Mouse (Mus musculus) ZHBTc4 (cell line): ENCODE data around the gene Eif3l.
"Not testable (repeated sequence)": the region's sequence is repeated elsewhere in the genome, so short reads cannot be mapped to it uniquely, and the experiment has no call there.

ENCODE experiments used
- DNase-seq: peaks from one replicate; pipeline ENCODE4 v3.0.0-alpha.2; 2011; ENCODE audit warnings: low read depth, low spot score

Eif3l gene

GRCm38 (mm10) chr15:79074913-79075532 lies at the start of gene Eif3l:
TSS of gene Eif3l (plus strand) at chr15:79075179.
- DNase-seq: peak; percentile 93

DNA sequence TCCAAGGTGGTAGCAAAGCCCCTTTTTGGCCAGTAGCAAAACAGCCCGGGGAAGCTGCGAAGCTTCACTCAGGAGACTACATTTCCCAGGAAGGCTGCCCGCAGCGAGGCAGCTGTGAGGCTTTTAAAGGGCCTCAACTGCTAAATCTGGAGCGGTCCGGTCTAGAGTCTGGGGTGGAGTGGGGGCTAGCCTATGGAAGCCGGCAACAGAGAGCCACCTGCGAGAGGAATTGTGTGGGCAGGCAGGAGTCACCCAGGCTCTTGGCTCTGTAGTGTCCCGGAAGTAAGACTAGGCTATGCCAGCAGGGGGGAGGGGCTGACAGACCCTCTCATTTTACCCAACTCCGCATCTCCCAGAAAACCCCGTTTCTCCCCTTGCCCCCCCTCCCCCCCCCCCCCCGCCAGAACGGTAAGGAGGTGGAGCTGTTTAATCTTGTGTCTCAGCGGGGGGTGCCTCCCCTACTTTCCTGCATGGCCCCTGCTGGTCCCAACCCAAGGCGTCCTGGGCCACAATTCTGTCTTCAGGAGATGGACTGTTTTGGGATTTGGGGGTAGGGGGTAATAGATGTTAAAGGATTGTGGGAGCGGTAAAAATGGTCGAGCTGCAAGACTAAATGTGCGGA lies 49.2 kb upstream of the Eif3l start:
- peak; percentile 74 for DNase-seq

- DNase-seq: no peak
Observed at GRCm38 (mm10) chr15:79026511-79027290, 48.3 kb upstream of the Eif3l start.

- no peak for DNase-seq
Observed at GRCm38 (mm10) chr15:79027291-79028205, 47.4 kb upstream of the Eif3l start.

- peak; percentile 94 for DNase-seq
Observed at GRCm38 (mm10) chr15:79028237-79028738, 46.7 kb upstream of the Eif3l start, which contains the start of gene H1f0. TSS of gene H1f0 (plus strand) at chr15:79028450.

GRCm38 (mm10) chr15:79028823-79029484 lies 46.0 kb upstream of the Eif3l start:
- DNase-seq: no peak

DNA sequence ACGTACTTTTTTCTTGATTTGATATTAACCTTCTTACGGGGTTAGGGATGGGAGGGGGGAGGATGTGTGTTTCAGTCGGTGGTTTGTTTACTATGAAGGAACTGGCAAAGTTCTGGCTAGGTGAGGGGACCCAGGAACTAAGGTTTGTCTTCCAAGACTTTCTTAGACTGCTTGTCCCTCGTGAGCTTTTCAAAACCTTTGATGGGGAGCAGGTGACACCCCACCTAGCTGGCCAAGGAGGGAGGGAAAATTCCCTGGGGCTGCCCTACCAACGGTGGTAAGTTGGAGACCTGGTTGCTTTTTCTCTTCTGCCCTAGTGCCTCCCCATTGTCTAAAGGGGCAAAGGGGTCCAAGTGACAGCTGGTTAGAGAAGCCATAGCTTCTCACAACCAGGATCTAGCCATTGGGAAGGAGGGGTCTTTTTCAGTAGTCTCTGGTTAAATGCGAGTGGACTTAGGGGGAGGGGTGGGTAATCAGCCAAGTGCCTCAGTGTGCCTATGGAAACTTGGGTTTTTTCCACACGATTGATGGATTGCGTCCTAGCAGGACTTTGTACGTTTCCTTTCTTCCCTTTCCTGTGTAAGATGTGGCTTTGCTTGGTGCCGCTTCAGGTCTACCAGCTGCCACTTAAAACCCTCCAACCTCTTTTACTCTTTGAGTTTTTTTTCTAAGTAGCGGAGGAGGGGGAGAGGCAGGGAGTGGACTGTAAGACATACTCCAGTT lies 45.3 kb upstream of the Eif3l start:
- no peak for DNase-seq

- DNase-seq: peak; percentile 98
Observed at GRCm38 (mm10) chr15:79030551-79031435, 44.2 kb upstream of the Eif3l start.

DNA sequence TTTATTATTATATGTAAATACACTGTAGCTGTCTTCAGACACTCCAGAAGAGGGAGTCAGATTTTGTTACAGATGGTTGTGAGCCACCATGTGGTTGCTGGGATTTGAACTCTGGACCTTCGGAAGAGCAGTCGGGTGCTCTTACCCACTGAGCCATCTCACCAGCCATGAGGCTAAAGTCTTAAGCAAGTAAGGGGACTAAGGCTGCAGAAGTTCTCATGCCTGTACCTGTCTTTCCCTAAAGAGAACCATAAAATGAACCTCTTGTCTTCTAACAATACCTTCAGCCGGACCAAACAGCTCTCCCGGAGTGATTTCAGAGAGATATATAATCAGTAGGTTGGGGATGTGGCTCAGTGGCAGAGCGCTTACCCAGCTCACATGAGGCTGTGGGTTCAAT lies 43.1 kb upstream of the Eif3l start:
- not testable (repeated sequence) for DNase-seq

GRCm38 (mm10) chr15:79037913-79038328 lies 37.1 kb upstream of the Eif3l start:
- peak; percentile 91 for DNase-seq

GRCm38 (mm10) chr15:79038331-79038730 lies 36.6 kb upstream of the Eif3l start:
- no peak for DNase-seq

DNA sequence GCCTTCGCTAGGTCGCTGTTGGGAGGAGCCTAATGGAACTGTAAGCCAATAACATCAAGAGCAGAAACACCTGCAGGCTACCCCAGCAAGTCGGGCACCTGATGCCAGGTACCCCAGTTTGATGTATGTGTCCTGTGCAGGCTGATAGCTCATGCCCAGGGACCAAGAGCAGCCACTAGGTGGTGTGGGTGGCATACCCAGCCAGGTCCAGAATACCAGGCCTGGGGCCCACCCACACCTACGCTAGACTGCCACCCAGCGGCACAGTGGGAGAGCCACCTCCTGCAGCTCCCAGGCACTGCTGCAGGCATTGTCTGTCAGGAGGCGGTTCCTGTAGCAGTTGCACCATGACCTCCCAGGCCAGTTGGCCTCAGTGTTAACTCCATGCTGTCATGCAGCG lies 36.1 kb upstream of the Eif3l start:
- peak; percentile 91 for DNase-seq

DNA sequence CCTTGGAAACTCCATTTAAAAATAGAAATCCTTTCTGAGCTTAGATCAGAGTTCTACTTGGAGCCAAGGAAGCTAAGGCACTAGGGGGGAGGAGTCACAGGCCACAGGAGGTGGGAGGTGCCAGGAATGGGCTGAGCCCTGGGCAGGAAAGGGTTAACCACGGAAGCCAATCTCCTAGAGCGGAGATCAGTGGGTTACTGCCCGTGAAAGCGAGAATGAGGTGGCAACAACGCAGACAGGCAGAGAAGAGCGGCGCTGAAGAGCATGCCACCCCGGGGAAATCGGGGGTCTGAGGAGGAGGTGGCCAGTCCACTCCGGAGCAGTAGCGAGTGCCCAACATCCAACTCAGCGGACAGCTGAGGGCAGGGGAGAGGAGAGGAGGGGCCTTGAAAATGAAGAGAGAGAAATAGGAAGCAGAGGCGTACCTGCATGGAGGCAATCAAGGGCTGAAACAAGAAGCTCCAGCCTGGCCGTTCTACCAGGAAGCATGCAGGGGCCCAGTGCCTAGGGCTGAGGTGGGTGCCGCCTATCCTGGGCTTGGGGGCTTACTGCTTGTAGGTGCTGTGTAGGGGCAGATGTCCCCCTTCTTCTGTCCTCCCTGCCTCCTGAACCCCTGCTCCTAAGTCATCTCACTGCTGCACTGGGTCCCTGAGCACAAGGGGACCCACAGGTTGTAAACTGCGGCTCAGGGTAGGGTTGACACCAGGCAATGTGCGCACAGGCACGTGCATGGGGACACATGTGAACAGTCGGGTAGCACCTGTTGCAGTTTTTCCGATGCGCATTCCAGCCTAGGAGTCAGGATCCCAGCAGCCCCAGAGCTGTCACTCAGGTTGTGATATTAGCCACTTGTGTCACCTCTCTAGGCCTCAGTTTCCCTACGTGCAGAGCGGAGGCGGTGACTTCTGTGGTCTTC lies 34.2 kb upstream of the Eif3l start:
- DNase-seq: peak; percentile 47

GRCm38 (mm10) chr15:79041585-79041984 lies 33.4 kb upstream of the Eif3l start, which contains the start of gene Galr3:
TSS of gene Galr3 (plus strand) at chr15:79041885.
- DNase-seq: no peak

DNA sequence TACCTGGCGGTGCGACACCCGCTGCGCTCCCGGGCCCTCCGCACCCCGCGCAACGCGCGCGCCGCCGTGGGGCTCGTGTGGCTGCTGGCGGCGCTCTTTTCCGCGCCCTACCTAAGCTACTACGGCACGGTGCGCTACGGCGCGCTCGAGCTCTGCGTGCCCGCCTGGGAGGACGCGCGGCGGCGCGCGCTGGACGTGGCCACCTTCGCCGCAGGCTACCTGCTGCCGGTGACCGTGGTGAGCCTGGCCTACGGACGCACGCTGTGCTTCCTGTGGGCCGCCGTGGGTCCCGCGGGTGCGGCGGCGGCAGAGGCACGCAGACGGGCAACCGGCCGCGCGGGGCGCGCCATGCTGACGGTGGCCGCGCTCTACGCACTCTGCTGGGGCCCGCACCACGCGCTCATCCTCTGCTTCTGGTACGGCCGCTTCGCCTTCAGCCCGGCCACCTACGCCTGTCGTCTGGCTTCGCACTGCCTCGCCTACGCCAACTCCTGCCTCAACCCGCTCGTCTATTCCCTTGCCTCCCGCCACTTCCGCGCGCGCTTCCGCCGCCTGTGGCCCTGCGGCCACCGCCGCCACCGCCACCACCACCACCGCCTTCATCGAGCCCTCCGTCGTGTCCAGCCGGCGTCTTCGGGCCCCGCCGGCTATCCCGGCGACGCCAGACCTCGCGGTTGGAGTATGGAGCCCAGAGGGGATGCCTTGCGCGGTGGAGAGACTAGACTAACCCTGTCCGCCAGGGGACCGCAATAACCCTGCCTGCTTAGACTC lies 32.1 kb upstream of the Eif3l start:
- DNase-seq: peak; percentile 69

DNA sequence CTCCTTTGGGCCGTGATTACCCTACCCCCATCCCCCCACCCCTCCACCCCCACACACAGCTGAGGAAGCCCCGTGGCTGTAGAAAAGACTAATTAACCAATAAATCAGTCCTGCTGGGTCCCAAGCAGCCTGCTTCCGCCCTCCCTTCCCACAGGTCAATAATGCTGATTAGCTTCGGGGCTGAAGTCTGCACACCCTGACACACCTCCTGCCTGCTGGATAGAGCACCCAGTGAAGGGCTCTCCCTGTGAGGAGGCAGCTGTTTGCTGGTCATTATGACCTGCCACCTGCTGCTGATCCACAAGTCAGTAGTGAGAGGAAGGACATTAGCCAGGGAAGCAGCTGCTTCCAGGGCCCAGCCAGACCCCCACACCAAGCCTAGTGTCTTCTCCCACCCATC lies 30.1 kb upstream of the Eif3l start:
- DNase-seq: peak; percentile 42

DNA sequence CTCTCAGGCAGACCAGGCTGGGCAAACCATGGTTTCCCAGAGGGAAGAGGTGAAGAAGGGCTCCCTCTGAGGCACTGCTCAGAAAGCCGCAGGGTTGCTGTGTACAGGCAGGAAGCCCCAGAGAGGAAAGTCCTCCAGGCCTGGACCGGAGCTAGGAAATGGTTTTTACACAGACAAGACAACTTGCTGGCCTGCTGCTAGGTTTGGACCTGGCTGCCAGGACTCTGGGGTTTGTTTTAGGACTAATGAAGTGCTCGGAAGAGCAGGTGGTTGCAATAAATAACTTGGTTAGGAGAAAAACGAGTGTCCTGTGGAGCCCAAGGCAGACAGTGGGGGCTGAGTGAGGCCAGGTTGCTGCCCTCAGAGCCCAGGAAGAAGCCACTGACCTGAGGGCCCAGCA lies 26.8 kb upstream of the Eif3l start:
- DNase-seq: no peak
